8 mouse cellular contexts compared by ENCODE assay signal in the genomic region with DNA sequence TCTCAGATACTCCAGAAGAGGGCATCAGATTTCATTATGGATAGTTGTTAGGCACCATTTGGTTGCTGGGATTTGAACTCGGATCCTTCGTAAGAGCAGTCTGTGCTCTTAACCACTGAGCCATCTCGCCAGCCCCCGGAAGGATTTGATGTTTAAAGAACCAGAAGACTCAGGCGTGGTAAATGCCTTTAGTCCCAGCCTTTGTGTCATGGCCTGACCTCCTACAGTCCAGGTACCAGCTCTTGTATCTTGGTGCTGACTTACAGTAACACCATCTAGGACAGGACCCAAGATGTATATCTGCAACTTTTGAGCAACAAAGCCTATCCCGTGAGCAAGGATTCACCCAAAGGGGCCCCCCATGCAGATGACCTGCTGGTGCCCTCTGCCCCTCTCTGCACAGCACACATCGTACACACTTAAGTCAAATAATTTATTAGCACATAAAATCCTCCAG. TPM values are rescaled to one million over a fixed set of nuclear protein-coding genes. Genes with fewer than 3 reads are reported as not detected.
DNase-seq lines count a peak whose midpoint lies in the region; ATAC-seq and TF ChIP-seq lines count a peak whose summit lies in the region.

No protein-coding gene starts in this region.

- H3K9ac ChIP-seq in intestine, embryonic 16.5 days (ENCODE audit: low read depth, low read length) = 0 out of 2 replicates have a peak overlapping the region, but pooled peaks have one; percentile 31
- no peak overlapping the region for H3K9ac ChIP-seq in neural tube, embryonic 12.5 days

- H3K4me2 ChIP-seq in intestine, embryonic 16.5 days (ENCODE audit: low read depth, low read length) = peak overlapping the region; percentile 13; the same call in 1 of the 2 replicates
- peak overlapping the region; percentile 78 for H3K4me2 ChIP-seq in neural tube, embryonic 12.5 days (replicated peaks)

- TF ChIP-seq CTCF in layer of hippocampus, adult 2 months (conservative IDR thresholded peaks at IDR 0.05) = no peak; the same call in 1 of the 2 replicates

- peak overlapping the region; percentile 79; the same call in 1 of the 2 replicates for H3K27ac ChIP-seq in layer of hippocampus, adult 2 months
- H3K27ac ChIP-seq in intestine, embryonic 16.5 days (ENCODE audit: low read length) = peak overlapping the region; percentile 85; the same call in 1 of the 2 replicates
- H3K27ac ChIP-seq in neural tube, embryonic 12.5 days = peak overlapping the region; percentile 59

- peaks cover 40% of the 10 kb centered on the region for H3K4me1 ChIP-seq in intestine, embryonic 16.5 days (ENCODE audit: control insufficient read depth, insufficient read depth, low read length)
- H3K4me1 ChIP-seq in neural tube, embryonic 12.5 days = peaks cover 35% of the 10 kb centered on the region

- intact Hi-C loops in gastrocnemius, postnatal 14 days (cut with DNase I; ENCODE audit: low total_unique reads) = no loop called here

- no peak for DNase-seq in layer of hippocampus, adult 2 months (ENCODE audit: low spot score in 2 of 2)
- DNase-seq in layer of hippocampus, adult 18-20 months (ENCODE audit: low spot score in 2 of 2) = no peak
- peak; percentile 68 for DNase-seq in embryo, embryonic 11 days
- DNase-seq in gastrocnemius, postnatal 14 days = no peak
- no peak for DNase-seq in urinary bladder, postnatal 14 days (ENCODE audit: low spot score)
- no peak for DNase-seq in kidney, postnatal 14 days

- WGBS in intestine, embryonic 16.5 days = 17% methylated on average over 7 of the region's 7 CpGs
- WGBS in neural tube, embryonic 12.5 days = 7% methylated on average over 7 of the region's 7 CpGs

- no peak overlapping the region; the same call in 1 of the 2 replicates for H3K4me3 ChIP-seq in layer of hippocampus, adult 2 months
- H3K4me3 ChIP-seq in intestine, embryonic 16.5 days (ENCODE audit: low read length) = peak overlapping the region; percentile 93; the same call in 1 of the 2 replicates
- peak overlapping the region; percentile 5; the same call in 1 of the 2 replicates for H3K4me3 ChIP-seq in neural tube, embryonic 12.5 days

- peaks cover 39% of the 10 kb centered on the region for H3K36me3 ChIP-seq in intestine, embryonic 16.5 days (ENCODE audit: control insufficient read depth, insufficient read depth, low read length)
- H3K36me3 ChIP-seq in neural tube, embryonic 12.5 days = peaks cover 55% of the 10 kb centered on the region

- H3K9me3 ChIP-seq in intestine, embryonic 16.5 days (ENCODE audit: control insufficient read depth, low read length) = no peaks in the 10 kb centered on the region
- no peaks in the 10 kb centered on the region for H3K9me3 ChIP-seq in neural tube, embryonic 12.5 days

- H3K27me3 ChIP-seq in intestine, embryonic 16.5 days (replicated peaks; ENCODE audit: control insufficient read depth, insufficient read depth, low read length) = no peaks in the 10 kb centered on the region
- H3K27me3 ChIP-seq in neural tube, embryonic 12.5 days (replicated peaks) = no peaks in the 10 kb centered on the region

- ATAC-seq in intestine, embryonic 16.5 days = no peak
- no peak for ATAC-seq in neural tube, embryonic 12.5 days (ENCODE audit: low FRiP score, low read depth)

RNA-seq across cellular contexts. Expression of gene Rps11, which starts 0.9 kb away (rescaled TPM):
- 100 to 1,000 TPM; 436 to 442 TPM for total RNA-seq in layer of hippocampus, adult 2 months (2021)
- total RNA-seq in layer of hippocampus, adult 18-20 months (2021) = 100 to 1,000 TPM; 481 to 486 TPM
- polyA plus RNA-seq in intestine, embryonic 16.5 days (2015; fragmentation: Nextera tagmentation; extraction: Ambion mirVana) = 1,613 and 1,701 TPM in 2 replicates
- 1,089 and 1,117 TPM in 2 replicates for polyA plus RNA-seq in neural tube, embryonic 12.5 days (2016; fragmentation: Nextera tagmentation; extraction: Ambion mirVana)
- total RNA-seq in gastrocnemius, postnatal 14 days (2021) = 100 to 1,000 TPM; 599 to 696 TPM

RNA-seq across cellular contexts. Expression of gene Rpl13a, which starts 3.4 kb away (rescaled TPM):
- 100 to 1,000 TPM; 808 to 856 TPM for total RNA-seq in layer of hippocampus, adult 2 months (2021)
- 100 to 1,000 TPM; 866 to 870 TPM for total RNA-seq in layer of hippocampus, adult 18-20 months (2021)
- polyA plus RNA-seq in intestine, embryonic 16.5 days (2015; fragmentation: Nextera tagmentation; extraction: Ambion mirVana) = 1,233 and 1,311 TPM in 2 replicates
- polyA plus RNA-seq in neural tube, embryonic 12.5 days (2016; fragmentation: Nextera tagmentation; extraction: Ambion mirVana) = 974 and 1,017 TPM in 2 replicates
- 100 to 1,000 TPM; 742 to 866 TPM for total RNA-seq in gastrocnemius, postnatal 14 days (2021)

RNA-seq across cellular contexts. Expression of gene Gm45713, which starts 10.9 kb away (rescaled TPM):
- total RNA-seq in layer of hippocampus, adult 2 months (2021) = not detected
- total RNA-seq in layer of hippocampus, adult 18-20 months (2021) = not detected
- 0.20 TPM in 1 of 2 replicates, not detected in the other for polyA plus RNA-seq in intestine, embryonic 16.5 days (2015; fragmentation: Nextera tagmentation; extraction: Ambion mirVana)
- not detected in 2 replicates for polyA plus RNA-seq in neural tube, embryonic 12.5 days (2016; fragmentation: Nextera tagmentation; extraction: Ambion mirVana)
- not detected for total RNA-seq in gastrocnemius, postnatal 14 days (2021)

RNA-seq across cellular contexts. Expression of gene Flt3l, which starts 11.1 kb away (rescaled TPM):
- total RNA-seq in layer of hippocampus, adult 2 months (2021) = 1 to 10 TPM; 9.4 TPM
- 1 to 10 TPM; 6.9 to 9.5 TPM for total RNA-seq in layer of hippocampus, adult 18-20 months (2021)
- 2.2 and 2.5 TPM in 2 replicates for polyA plus RNA-seq in intestine, embryonic 16.5 days (2015; fragmentation: Nextera tagmentation; extraction: Ambion mirVana)
- polyA plus RNA-seq in neural tube, embryonic 12.5 days (2016; fragmentation: Nextera tagmentation; extraction: Ambion mirVana) = 1.0 and 1.3 TPM in 2 replicates
- total RNA-seq in gastrocnemius, postnatal 14 days (2021) = 1 to 10 TPM; 1.9 to 2.5 TPM

RNA-seq across cellular contexts. Expression of gene Fcgrt, which starts 21.5 kb away (rescaled TPM):
- 10 to 100 TPM; 17.8 to 19.0 TPM for total RNA-seq in layer of hippocampus, adult 2 months (2021)
- 10 to 100 TPM; 14.8 to 18.7 TPM for total RNA-seq in layer of hippocampus, adult 18-20 months (2021)
- polyA plus RNA-seq in intestine, embryonic 16.5 days (2015; fragmentation: Nextera tagmentation; extraction: Ambion mirVana) = 334 and 458 TPM in 2 replicates
- 14.1 and 15.7 TPM in 2 replicates for polyA plus RNA-seq in neural tube, embryonic 12.5 days (2016; fragmentation: Nextera tagmentation; extraction: Ambion mirVana)
- total RNA-seq in gastrocnemius, postnatal 14 days (2021) = 10 to 100 TPM; 62.5 to 64.4 TPM
